Mouse (Mus musculus) forebrain, embryonic 10.5 days (tissue): ENCODE data around the gene Tet1. TPM values are rescaled to one million over a fixed set of nuclear protein-coding genes. Genes with fewer than 3 reads are reported as not detected.

Experiments
- DNase-seq: peaks from one replicate; pipeline ENCODE4 v3.0.0-alpha.2; 2017; ENCODE audit warnings: low spot score; ENCODE audit errors: extremely low spot score
- H3K27ac ChIP-seq: fragments of 300-500 bp; sonication (generic); 2 replicates; pipeline ENCODE4 v1.5.1; 2016; ENCODE audit warnings: mild to moderate bottlenecking
- H3K27me3 ChIP-seq: fragments of 300-500 bp; sonication (generic); 2 replicates; pipeline ENCODE4 v1.6.1; 2016; ENCODE audit warnings: mild to moderate bottlenecking; ENCODE audit not compliant: poor library complexity, severe bottlenecking
- H3K36me3 ChIP-seq: fragments of 300-500 bp; sonication (generic); replicated peaks from 2 replicates; pipeline ENCODE4 v1.6.1; 2016; ENCODE audit warnings: mild to moderate bottlenecking, moderate library complexity
- H3K4me1 ChIP-seq: fragments of 300-500 bp; sonication (generic); 2 replicates; pipeline ENCODE4 v1.6.1; 2016
- H3K4me3 ChIP-seq: fragments of 300-500 bp; sonication (generic); 2 replicates; pipeline ENCODE4 v1.5.1; 2016; ENCODE audit warnings: mild to moderate bottlenecking, moderate library complexity
- H3K9me3 ChIP-seq: fragments of 300-500 bp; sonication (generic); 2 replicates; pipeline ENCODE4 v1.6.1; 2016; ENCODE audit warnings: mild to moderate bottlenecking, moderate library complexity
- WGBS: fragments of 180-500 bp; shearing (Covaris S2); methylation state at CpG from one replicate; pipeline ENCODE4 v1.1.7; 2016; 5-methylcytosine and 5-hydroxymethylcytosine counted together
- polyA plus RNA-seq: library from polyadenylated mRNA; unstranded; fragments of >200 nt; fragmentation: Nextera tagmentation; extraction: Ambion mirVana; gene quantifications from 2 replicates; pipeline ENCODE4 v1.2.1, GENCODE M21; 2016

Gene Tet1
- polyA plus RNA-seq, 1 experiment from 2014 or later = 30.6 TPM

DNA sequence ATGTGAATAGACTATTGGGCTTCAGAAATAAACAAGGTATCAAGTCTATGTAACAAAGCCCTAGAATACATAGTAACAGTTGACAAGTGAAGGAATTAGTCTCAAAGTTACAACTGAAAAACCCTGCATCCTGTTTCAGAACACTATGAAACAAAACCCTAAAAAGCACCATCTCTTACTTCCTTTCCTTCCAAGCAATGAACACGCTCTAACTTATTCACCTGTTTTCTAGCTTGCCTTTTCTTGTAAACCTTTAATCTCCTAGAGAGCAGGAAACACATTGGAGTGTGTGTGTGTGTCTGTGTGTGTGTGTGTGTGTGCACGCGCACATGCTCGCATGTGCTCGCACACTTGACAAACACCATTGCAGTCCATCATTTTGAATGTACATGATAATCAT is 49.8 kb downstream of the Tet1 start:
- Histone ChIP-seq H3K9me3 (peaks cover 4% of the 10 kb centered on the region; the same call in 1 of the 2 replicates), H3K4me1 (peaks cover 8% of the 10 kb centered on the region), H3K4me3 (no peak overlapping the region), H3K27me3 (no peaks in the 10 kb centered on the region), H3K36me3 (peaks cover 29% of the 10 kb centered on the region), H3K27ac (no peak overlapping the region)
- no peak for DNase-seq
- 97% methylated on average over 5 of the region's 5 CpGs for WGBS

DNA sequence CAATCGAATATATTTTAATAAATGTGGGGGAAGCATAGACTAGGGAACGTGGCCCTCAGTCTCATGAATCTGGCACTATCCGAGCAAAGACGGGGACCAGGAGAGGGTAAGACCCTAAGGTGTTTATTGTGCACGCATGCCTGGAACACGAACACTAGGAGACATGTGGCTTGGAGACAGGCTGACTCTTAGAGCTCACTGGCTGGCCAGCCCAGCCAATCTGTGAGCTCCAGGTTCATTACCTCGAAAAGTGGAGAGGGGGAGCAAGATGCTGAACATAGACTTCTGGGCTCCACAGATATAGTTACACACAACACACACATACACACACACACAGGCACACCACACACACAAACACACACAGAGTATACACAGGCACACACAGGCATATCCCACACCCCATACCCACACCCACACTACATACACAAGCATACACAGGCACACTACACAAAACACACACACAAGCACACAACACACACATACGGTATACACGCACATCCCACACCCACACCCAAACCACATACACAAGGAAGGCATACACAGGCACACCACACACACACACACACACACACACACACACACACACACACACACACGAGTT is 52.0 kb downstream of the Tet1 start:
- DNase-seq = no peak
- H3K9me3 ChIP-seq = no peaks in the 10 kb centered on the region
- no peak overlapping the region for H3K4me3 ChIP-seq
- H3K4me1 ChIP-seq = 0 out of 2 replicates have a peak, but pooled peaks cover 3% of the 10 kb centered on the region
- no peaks in the 10 kb centered on the region for H3K27me3 ChIP-seq
- no peak overlapping the region for H3K27ac ChIP-seq
- WGBS = 89% methylated on average over 10 of the region's 10 CpGs
- H3K36me3 ChIP-seq = peaks cover 17% of the 10 kb centered on the region

DNA sequence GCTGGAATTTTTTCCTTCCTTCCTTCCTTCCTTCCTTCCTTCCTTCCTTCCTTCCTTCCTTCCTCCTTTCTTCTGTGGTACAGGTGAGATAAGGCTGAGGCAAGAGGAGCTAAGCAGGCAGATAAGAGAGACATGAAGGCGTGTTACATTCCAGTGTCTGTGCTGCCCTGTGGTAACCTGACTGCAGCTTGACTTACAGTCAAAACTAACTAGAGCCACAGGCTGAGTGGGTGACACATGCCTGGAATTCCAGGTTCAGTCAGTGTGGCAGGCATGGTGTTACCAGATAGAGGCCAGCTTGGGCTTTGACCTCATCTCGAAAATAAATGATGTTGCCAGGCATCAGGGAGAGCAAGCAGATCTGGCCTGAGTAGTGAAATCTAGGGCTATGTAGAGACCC is 53.8 kb downstream of the Tet1 start:
- Histone ChIP-seq H3K36me3 (peaks cover 8% of the 10 kb centered on the region), H3K9me3 (no peaks in the 10 kb centered on the region), H3K27me3 (no peaks in the 10 kb centered on the region), H3K27ac (no peak overlapping the region), H3K4me3 (no peak overlapping the region), H3K4me1 (0 out of 2 replicates have a peak, but pooled peaks cover 9% of the 10 kb centered on the region)
- no peak for DNase-seq
- WGBS = 80% methylated on average over 2 of the region's 2 CpGs

DNA sequence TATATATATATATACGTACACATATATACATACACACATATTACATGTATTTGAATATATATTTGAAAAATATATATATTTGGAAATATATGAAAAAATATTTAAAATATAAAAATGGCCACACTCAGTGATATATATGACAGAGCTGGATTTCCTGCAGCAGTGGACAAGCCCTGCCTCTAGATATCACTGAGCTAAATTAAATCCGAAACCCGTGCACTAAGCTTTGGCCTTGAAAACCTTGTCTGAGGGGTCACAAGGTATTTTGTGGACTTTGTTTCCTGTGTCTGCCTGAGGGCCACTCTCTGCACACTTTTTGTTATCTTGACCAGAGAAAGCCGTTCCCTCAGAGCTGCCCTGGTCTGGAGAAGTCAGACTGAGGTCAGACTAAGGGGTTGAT is 54.2 kb downstream of the Tet1 start:
- Histone ChIP-seq H3K4me3 (no peak overlapping the region), H3K27me3 (no peaks in the 10 kb centered on the region), H3K27ac (no peak overlapping the region), H3K4me1 (0 out of 2 replicates have a peak, but pooled peaks cover 9% of the 10 kb centered on the region), H3K36me3 (peaks cover 8% of the 10 kb centered on the region), H3K9me3 (no peaks in the 10 kb centered on the region)
- no peak for DNase-seq
- WGBS = 85% methylated on average over 4 of the region's 4 CpGs

DNA sequence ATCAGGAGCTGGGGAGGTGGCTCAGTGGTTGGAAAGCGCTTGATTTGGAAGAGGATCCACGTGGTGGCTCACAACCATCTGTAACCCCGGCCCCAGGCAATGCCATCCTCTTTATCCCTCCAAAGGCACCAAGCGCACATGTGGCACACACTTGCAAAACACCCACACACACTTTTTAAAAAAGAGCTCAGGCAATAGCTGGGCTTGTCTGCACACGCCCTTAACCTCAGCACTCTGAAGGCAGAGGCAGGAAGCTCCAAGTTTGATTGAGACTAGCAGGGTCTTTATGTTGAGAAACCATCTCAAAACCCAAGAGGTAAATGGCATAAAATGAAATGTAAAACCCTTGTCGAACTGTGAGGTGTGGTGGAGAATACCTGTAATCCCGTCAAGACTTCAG is 57.2 kb downstream of the Tet1 start:
- Histone ChIP-seq H3K27me3 (no peaks in the 10 kb centered on the region), H3K36me3 (peaks cover 5% of the 10 kb centered on the region), H3K27ac (no peak overlapping the region), H3K9me3 (no peaks in the 10 kb centered on the region), H3K4me1 (0 out of 2 replicates have a peak, but pooled peaks cover 7% of the 10 kb centered on the region), H3K4me3 (no peak overlapping the region)
- 84% methylated on average over 7 of the region's 7 CpGs for WGBS
- no peak for DNase-seq

DNA sequence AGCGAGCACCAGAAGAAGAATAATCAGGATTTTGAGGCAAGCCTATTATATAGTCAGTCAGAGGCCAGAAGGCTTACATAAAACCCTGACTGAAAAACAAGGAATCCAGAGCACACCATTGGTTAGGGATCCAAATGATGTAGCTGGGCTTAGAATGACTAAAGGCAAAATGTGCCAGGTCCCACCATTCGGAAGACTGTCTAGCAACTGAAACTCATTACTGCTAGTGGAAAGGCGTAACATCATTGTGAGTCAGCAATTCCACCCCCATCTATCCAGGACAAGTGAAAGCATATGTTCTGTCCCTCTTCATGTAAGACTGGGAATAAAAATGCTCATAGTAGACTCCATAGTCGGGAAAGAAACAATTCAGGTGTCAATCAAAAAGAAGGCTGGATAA is 57.8 kb downstream of the Tet1 start:
- Histone ChIP-seq H3K36me3 (peaks cover 5% of the 10 kb centered on the region), H3K9me3 (no peaks in the 10 kb centered on the region), H3K27ac (no peak overlapping the region), H3K4me1 (0 out of 2 replicates have a peak, but pooled peaks cover 7% of the 10 kb centered on the region), H3K27me3 (no peaks in the 10 kb centered on the region), H3K4me3 (no peak overlapping the region)
- WGBS = 77% methylated on average over 4 of the region's 4 CpGs
- DNase-seq = no peak

DNA sequence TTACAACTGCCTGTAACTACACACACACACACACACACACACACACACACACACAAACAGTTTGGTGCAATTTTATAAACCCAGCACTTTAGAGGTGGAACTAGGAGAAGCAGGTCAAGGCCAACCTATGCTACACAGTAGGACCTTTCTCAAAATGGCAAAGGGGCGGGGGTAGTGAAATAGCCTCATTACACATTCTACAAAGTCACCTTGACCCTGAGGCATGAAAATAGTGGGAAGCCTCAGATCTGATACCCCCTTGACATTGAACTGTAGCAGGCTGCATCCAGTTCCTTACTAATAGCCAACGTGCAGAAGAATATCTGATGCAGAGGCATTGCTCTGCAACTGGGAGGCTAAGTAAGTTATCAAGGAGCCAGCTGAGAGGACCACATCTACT is 60.0 kb downstream of the Tet1 start:
- DNase-seq = no peak
- 94% methylated on average over 2 of the region's 2 CpGs for whole genome bisulfite sequencing
- H3K4me3 ChIP-seq = no peak overlapping the region
- no peaks in the 10 kb centered on the region for H3K9me3 ChIP-seq
- H3K4me1 ChIP-seq = peaks cover 11% of the 10 kb centered on the region; the same call in 1 of the 2 replicates
- no peak overlapping the region for H3K27ac ChIP-seq
- H3K36me3 ChIP-seq = peaks cover 5% of the 10 kb centered on the region
- H3K27me3 ChIP-seq = no peaks in the 10 kb centered on the region

DNA sequence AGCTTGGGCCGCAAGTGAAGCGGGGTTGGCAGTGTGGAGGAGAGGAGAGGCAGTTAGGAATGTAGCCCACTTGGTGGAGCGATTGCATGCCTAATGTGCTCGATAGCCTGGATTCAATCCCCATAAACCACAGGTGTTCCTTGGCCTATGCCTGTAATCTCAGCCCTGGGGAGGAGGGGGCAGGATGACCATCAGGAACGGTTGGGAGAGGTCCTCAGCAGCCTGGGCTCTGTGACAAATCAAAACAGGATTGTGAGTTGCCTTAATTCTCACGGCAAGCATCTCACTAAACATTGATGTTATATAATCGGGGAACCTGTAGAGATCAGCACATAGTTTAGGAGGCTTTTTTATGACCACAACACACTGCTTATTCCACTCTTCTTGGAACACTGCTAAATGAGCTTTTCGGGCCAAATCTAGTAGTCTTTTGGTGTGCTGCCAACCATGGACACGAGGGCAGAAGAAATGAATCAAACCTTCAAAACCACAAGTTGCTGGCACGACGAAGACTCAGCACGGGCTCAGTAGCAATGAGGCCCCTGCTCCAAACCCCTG is 61.6 kb downstream of the Tet1 start:
- Histone ChIP-seq H3K27me3 (no peaks in the 10 kb centered on the region), H3K36me3 (peaks cover 9% of the 10 kb centered on the region), H3K4me3 (no peak overlapping the region), H3K9me3 (no peaks in the 10 kb centered on the region), H3K27ac (no peak overlapping the region), H3K4me1 (peaks cover 12% of the 10 kb centered on the region; the same call in 1 of the 2 replicates)
- no peak for DNase-seq
- 91% methylated on average over 12 of the region's 12 CpGs for WGBS

DNA sequence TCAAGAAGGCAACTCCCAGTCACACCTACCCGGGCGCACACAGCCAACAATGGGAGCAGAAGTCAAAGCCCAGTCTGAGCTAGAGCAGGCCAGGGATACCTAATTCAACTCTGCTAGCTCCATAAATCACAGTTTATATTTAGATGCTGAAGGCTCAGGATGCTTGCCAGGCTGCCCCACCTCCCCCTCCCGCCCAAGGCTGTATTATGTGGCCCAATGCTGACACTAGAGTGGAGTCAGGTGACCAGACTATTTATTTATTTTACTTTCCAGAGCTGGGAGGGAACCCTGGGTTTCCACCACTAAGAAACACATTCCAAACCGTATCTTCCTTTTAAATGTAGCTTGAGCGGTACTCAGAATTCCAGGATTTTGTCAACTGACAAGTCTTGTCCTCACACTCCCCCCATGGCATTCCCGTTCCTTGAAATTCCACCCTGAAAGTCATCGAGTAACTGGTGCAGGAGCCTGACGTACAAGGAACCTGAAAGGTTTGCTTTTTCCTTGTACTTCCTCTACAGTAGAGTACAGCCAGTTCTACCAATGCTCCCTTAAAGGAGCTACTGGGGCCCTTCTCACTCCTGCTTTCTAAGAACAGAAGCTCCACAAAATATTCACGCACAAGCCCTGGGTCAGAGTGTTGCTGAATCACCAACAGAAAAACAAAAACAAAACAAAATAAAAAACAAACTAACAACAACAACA is 64.9 kb downstream of the Tet1 start:
- peaks cover 22% of the 10 kb centered on the region for H3K36me3 ChIP-seq
- no peak for DNase-seq
- H3K4me1 ChIP-seq = peaks cover 8% of the 10 kb centered on the region; the same call in 1 of the 2 replicates
- H3K27me3 ChIP-seq = no peaks in the 10 kb centered on the region
- WGBS = 86% methylated on average over 9 of the region's 9 CpGs
- no peaks in the 10 kb centered on the region for H3K9me3 ChIP-seq
- H3K27ac ChIP-seq = no peak overlapping the region
- H3K4me3 ChIP-seq = no peak overlapping the region

DNA sequence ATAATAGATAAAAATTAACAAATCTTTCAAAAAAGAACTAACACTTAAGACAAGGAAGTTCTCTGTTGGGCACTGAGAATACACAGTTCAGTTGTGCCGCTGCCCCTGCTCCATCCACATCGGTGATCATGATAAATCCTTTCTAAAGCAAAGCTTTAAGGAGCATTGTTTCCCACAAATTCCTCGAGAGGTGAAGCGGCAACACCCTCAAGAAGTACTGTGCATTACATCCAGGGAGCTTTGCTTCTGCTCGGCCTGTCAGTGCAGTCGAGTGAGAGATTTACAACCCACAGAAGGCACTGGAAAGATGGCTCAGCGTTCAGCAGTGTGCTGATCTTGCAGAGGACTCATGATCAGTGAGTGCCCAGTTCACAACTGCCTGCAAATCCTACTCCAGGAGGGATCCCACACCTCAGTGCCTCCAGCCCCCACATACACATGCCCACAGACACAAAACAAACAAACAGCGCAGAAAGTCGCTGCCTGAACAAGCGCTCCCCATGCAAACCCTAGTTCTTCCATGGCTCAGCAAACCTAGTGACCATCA is 66.8 kb downstream of the Tet1 start:
- Histone ChIP-seq H3K27me3 (no peaks in the 10 kb centered on the region), H3K27ac (no peak overlapping the region), H3K36me3 (peaks cover 42% of the 10 kb centered on the region), H3K4me1 (peaks cover 8% of the 10 kb centered on the region; the same call in 1 of the 2 replicates), H3K9me3 (no peaks in the 10 kb centered on the region), H3K4me3 (no peak overlapping the region)
- no peak for DNase-seq
- WGBS = 77% methylated on average over 10 of the region's 10 CpGs

DNA sequence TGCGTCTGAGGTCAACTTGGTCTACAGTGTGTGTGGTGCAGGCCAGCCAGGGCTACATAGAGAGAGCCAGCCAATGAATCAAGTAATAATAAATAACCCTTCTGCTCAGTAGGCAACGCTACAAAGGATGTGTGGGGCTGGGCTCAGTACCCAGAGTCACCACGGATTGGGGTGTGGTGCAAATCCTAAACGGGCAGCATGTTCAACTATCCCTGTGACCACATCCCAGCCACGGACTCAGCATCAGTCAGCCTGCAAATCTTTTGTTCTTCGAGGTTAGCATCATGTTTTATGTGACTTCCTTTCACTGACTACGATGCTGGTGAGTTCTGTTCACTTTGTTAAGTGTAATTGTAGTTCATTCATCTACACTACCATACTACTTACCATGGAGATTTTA is 68.1 kb downstream of the Tet1 start:
- H3K27me3 ChIP-seq = no peaks in the 10 kb centered on the region
- H3K9me3 ChIP-seq = no peaks in the 10 kb centered on the region

DNA sequence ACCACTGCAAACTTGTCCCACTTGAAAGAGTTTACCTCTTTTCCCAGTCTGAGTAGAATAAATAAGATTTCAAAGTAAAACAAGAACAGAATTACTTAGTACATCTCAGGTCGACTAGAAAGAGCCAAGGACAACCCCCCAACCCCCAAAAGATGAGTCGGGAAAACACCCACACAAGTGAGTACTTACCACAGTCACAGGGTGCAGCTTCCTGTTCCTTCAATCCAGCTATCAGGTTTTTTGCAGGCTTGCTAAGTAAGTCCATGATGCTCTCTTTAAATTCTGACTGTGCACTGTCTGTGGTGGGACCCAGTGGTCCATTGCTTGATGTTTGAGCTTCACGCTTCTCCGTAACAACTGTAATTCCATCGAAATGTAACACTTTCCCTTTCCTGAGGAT is 70.8 kb downstream of the Tet1 start:
- Histone ChIP-seq H3K4me1 (0 out of 2 replicates have a peak, but pooled peaks cover 3% of the 10 kb centered on the region), H3K4me3 (no peak overlapping the region), H3K9me3 (no peaks in the 10 kb centered on the region), H3K27me3 (no peaks in the 10 kb centered on the region), H3K36me3 (peaks cover 59% of the 10 kb centered on the region), H3K27ac (no peak overlapping the region)
- 96% methylated on average over 5 of the region's 5 CpGs for WGBS
- DNase-seq = no peak

More for the DNA sequence above, 68.1 kb downstream of the Tet1 start:
- no peak for DNase-seq
- WGBS = 91% methylated on average over 7 of the region's 7 CpGs
- Histone ChIP-seq H3K36me3 (peaks cover 48% of the 10 kb centered on the region), H3K27ac (no peak overlapping the region), H3K4me3 (no peak overlapping the region), H3K4me1 (peaks cover 8% of the 10 kb centered on the region; the same call in 1 of the 2 replicates)

DNA sequence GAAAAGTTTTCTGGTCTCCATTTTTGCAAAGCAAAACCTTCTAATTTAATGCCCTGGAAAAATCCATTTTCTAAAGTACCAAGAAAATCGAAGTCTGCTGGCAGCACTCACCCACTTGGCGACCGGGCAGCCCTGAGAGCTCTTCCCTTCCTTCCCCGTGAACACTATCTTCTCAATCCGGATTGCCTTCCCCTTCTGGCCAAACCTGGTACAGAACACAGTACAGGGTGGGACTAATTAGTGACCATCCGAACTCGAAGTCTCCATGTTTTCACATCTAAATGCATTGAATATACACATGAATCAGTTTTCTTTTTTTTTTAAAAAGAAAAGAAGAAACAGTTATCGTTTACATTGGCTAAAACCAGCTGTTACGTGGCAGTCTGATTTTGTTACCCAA is 76.0 kb downstream of the Tet1 start:
- Histone ChIP-seq H3K9me3 (no peaks in the 10 kb centered on the region), H3K36me3 (peaks cover 69% of the 10 kb centered on the region), H3K4me3 (no peak overlapping the region), H3K27me3 (no peaks in the 10 kb centered on the region), H3K4me1 (no peaks in the 10 kb centered on the region), H3K27ac (no peak overlapping the region)
- WGBS = 85% methylated on average over 9 of the region's 9 CpGs
- no peak for DNase-seq
